ENCODE assay signal across 10 mouse cellular contexts in the genomic region with DNA sequence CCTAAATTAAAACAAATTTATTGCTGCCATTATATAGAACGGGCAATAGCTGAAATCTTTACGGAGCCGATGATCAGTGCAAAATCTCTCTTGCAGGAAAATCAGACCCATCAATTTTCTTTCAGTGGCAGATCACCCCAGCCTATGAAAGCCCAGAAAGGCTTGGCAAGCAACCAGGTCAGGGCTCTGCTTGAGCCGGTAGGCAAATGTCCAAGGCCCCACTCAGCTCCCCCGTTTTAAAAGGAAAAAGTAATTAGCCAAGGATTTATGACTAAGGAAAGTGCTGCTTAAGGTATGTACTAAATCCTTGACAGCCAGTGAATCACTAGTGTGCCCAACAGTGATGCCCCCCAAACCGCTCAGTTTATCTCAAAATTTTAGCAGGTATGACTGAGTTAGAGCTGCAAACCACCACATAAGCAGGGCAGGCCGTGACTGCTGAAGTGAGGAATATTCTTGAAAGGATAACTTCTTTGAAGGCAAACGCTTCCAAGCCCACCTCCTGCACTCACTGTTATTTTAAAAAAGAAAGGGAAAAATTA.
DNase-seq lines count a peak whose midpoint lies in the region; ATAC-seq and TF ChIP-seq lines count a peak whose summit lies in the region.
"Had no signal": no experiment of that assay in that cellular context is flagged by ENCODE, and none has a peak within 500 bp of the region (broad histone marks: within the 10 kb centered on the region; RNA-seq: fewer than 3 reads in every experiment).

No protein-coding gene starts in this region.

- peaks cover 15% of the 10 kb centered on the region for H3K4me1 ChIP-seq in forebrain, embryonic 15.5 days
- H3K4me1 ChIP-seq in forebrain, embryonic 13.5 days: peaks cover 17% of the 10 kb centered on the region
- H3K4me1 ChIP-seq in kidney, postnatal 0 days (replicated peaks; ENCODE audit: insufficient read depth, low read length): no peaks in the 10 kb centered on the region
- H3K4me1 ChIP-seq: embryonic facial prominence, embryonic 10.5 days had no signal

- no peak for TF ChIP-seq CTCF in kidney, postnatal 0 days (IDR thresholded peaks at IDR 0.05; ENCODE audit: low read depth)

- H3K9ac ChIP-seq in forebrain, embryonic 15.5 days (replicated peaks): no peak overlapping the region
- H3K9ac ChIP-seq in forebrain, embryonic 13.5 days: no peak overlapping the region
- H3K9ac ChIP-seq in kidney, postnatal 0 days (ENCODE audit: low read depth, low read length): no peak overlapping the region

- H3K4me2 ChIP-seq in forebrain, embryonic 15.5 days (replicated peaks): peak overlapping the region; percentile 14; the same call in 1 of the 2 replicates
- no peak overlapping the region for H3K4me2 ChIP-seq in forebrain, embryonic 13.5 days
- no peak overlapping the region for H3K4me2 ChIP-seq in kidney, postnatal 0 days (ENCODE audit: low read length)

- no peaks in the 10 kb centered on the region for H3K27me3 ChIP-seq in forebrain, embryonic 15.5 days
- H3K27me3 ChIP-seq in forebrain, embryonic 13.5 days: no peaks in the 10 kb centered on the region
- no peaks in the 10 kb centered on the region for H3K27me3 ChIP-seq in kidney, postnatal 0 days (ENCODE audit: insufficient read depth, low read length)

- H3K4me3 ChIP-seq in forebrain, embryonic 15.5 days: no peak overlapping the region
- no peak overlapping the region for H3K4me3 ChIP-seq in forebrain, embryonic 13.5 days
- H3K4me3 ChIP-seq in kidney, postnatal 0 days (replicated peaks; ENCODE audit: low read depth, low read length): no peak overlapping the region
- H3K4me3 ChIP-seq: embryonic facial prominence, embryonic 10.5 days had no signal

- peak; percentile 7 for DNase-seq in ovary, postnatal 10 days (ENCODE audit: low spot score)
- DNase-seq in ovary, adult 18-20 months (ENCODE audit: low spot score): no peak
- DNase-seq in kidney, postnatal 0 days (ENCODE audit: low spot score): peak; percentile 47
- no peak for DNase-seq in gastrocnemius, adult 18-20 months (ENCODE audit: low spot score)
- no peak for DNase-seq in natural killer cell, adult 2 months (ENCODE audit: low spot score in 2 of 2)
- DNase-seq in spleen, adult 12 weeks (ENCODE audit: low spot score): no peak
- DNase-seq: thymus, postnatal 36 days had no signal

- WGBS in forebrain, embryonic 15.5 days: 38% methylated on average over 8 of the region's 8 CpGs
- WGBS in forebrain, embryonic 13.5 days: 56% methylated on average over 8 of the region's 8 CpGs
- 24% methylated on average over 8 of the region's 8 CpGs for WGBS in kidney, postnatal 0 days

- H3K36me3 ChIP-seq in forebrain, embryonic 15.5 days: no peaks in the 10 kb centered on the region
- no peaks in the 10 kb centered on the region for H3K36me3 ChIP-seq in forebrain, embryonic 13.5 days (ENCODE audit: poor library complexity, severe bottlenecking)
- no peaks in the 10 kb centered on the region for H3K36me3 ChIP-seq in kidney, postnatal 0 days (ENCODE audit: insufficient read depth, low read length)
- H3K36me3 ChIP-seq: embryonic facial prominence, embryonic 10.5 days had no signal

- 0 out of 2 replicates have a peak overlapping the region, but pooled peaks have one; percentile 52 for H3K27ac ChIP-seq in forebrain, embryonic 15.5 days (replicated peaks)
- H3K27ac ChIP-seq in forebrain, embryonic 13.5 days: no peak overlapping the region
- no peak overlapping the region for H3K27ac ChIP-seq in kidney, postnatal 0 days
- H3K27ac ChIP-seq: embryonic facial prominence, embryonic 10.5 days had no signal

- H3K9me3 ChIP-seq in forebrain, embryonic 15.5 days: no peaks in the 10 kb centered on the region
- no peaks in the 10 kb centered on the region for H3K9me3 ChIP-seq in forebrain, embryonic 13.5 days (replicated peaks)
- no peaks in the 10 kb centered on the region for H3K9me3 ChIP-seq in kidney, postnatal 0 days (replicated peaks; ENCODE audit: low read length)
- H3K9me3 ChIP-seq: embryonic facial prominence, embryonic 10.5 days had no signal

- peak; percentile 31; the same call in 1 of the 2 replicates for ATAC-seq in forebrain, embryonic 15.5 days (replicated peaks)
- ATAC-seq in forebrain, embryonic 13.5 days: no peak
- no peak for ATAC-seq in kidney, postnatal 0 days (replicated peaks; ENCODE audit: low FRiP score, low read depth)

Comparison
In these comparisons a context has a peak if more than half of its experiments do, and no peak if none do; other contexts are left out.
1. DNase-seq: peak in ovary, postnatal 10 days (single experiment) and kidney, postnatal 0 days (single experiment); none in ovary, adult 18-20 months (single experiment), gastrocnemius, adult 18-20 months (single experiment), natural killer cell, adult 2 months (0 of 2) and spleen, adult 12 weeks (single experiment).